Comparison of ENCODE assay signal across 7 mouse cellular contexts in the genomic region with DNA sequence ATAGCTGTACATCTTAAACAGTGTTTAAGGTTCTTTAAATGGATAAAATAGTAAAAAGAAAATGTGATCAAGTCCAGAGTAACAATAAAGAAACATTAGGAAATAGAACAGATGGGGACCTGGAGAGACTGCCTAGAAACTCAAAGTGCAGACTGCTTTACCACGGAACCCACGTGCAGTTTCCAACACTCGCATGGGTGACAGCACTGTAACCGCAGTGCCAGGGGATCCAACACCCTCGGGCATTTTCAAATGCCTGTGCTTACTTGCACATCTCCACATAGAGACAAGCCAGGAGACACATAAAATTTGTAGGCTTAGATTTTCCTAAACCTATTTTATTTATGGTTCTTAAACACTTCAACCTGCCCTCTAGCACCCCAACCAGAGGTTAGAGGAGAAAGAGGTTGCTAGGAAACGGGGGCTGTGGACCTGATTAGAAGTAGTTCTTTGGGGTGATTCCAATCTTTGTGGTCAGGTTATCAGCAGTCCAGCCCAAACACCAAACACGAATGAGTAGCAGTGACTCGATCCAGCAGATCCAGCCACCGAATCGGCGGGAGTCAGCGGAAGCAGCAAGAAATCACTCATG. TPM values are rescaled to one million over a fixed set of nuclear protein-coding genes. Genes with fewer than 3 reads are reported as not detected.
A peak's percentile ranks its signal among the peaks of the same experiment; 100 is the strongest.
DNase-seq lines count a peak whose midpoint lies in the region; ATAC-seq and TF ChIP-seq lines count a peak whose summit lies in the region.

No protein-coding gene starts in this region.

- H3K36me3 ChIP-seq in spleen, adult 2 months (ENCODE audit: control insufficient read depth, insufficient read depth, low read length), result no peaks in the 10 kb centered on the region
- no peaks in the 10 kb centered on the region for H3K36me3 ChIP-seq in forebrain, embryonic 13.5 days (ENCODE audit: poor library complexity, severe bottlenecking)
- no peaks in the 10 kb centered on the region for H3K36me3 ChIP-seq in liver, embryonic 12.5 days

- H3K4me2 ChIP-seq in forebrain, embryonic 13.5 days, result peak overlapping the region; percentile 56
- peak overlapping the region; percentile 53 for H3K4me2 ChIP-seq in liver, embryonic 12.5 days

- H3K27ac ChIP-seq in spleen, adult 2 months (ENCODE audit: insufficient read depth, low read length), result no peak overlapping the region
- H3K27ac ChIP-seq in forebrain, embryonic 13.5 days, result no peak overlapping the region
- H3K27ac ChIP-seq in liver, embryonic 12.5 days, result no peak overlapping the region

- peak overlapping the region; percentile 56 for H3K4me3 ChIP-seq in spleen, adult 2 months (ENCODE audit: extremely low read depth, insufficient read depth, insufficient read length)
- peak overlapping the region; percentile 35 for H3K4me3 ChIP-seq in forebrain, embryonic 13.5 days
- peak overlapping the region; percentile 17 for H3K4me3 ChIP-seq in liver, embryonic 12.5 days

- H3K9ac ChIP-seq in forebrain, embryonic 13.5 days, result 0 out of 2 replicates have a peak overlapping the region, but pooled peaks have one; percentile 54
- no peak overlapping the region for H3K9ac ChIP-seq in liver, embryonic 12.5 days

- WGBS in spleen, adult 2 months, result 27% methylated on average over 12 of the region's 12 CpGs
- WGBS in forebrain, embryonic 13.5 days, result 44% methylated on average over 12 of the region's 12 CpGs
- WGBS in liver, embryonic 12.5 days (ENCODE audit: insufficient replicate concordance), result 23% methylated on average over 12 of the region's 12 CpGs

- no peaks in the 10 kb centered on the region for H3K27me3 ChIP-seq in spleen, adult 2 months (ENCODE audit: control insufficient read depth, insufficient read depth, low read length)
- no peaks in the 10 kb centered on the region for H3K27me3 ChIP-seq in forebrain, embryonic 13.5 days
- no peaks in the 10 kb centered on the region for H3K27me3 ChIP-seq in liver, embryonic 12.5 days (replicated peaks)

- TF ChIP-seq POLR2A in spleen, adult 2 months (IDR thresholded peaks at IDR 0.05; ENCODE audit: low read depth, low read length), result no peak

- DNase-seq in spleen, adult 2 months (ENCODE audit: low read depth in 1 of 2, low spot score in 2 of 2), result no peak
- no peak for DNase-seq in spleen, postnatal 4 days (ENCODE audit: low spot score in 2 of 2)
- DNase-seq in frontal cortex, adult 2 months (ENCODE audit: extremely low spot score in 1 of 2, low spot score in 1 of 2), result no peak
- no peak for DNase-seq in thymus, postnatal 25 days
- no peak for DNase-seq in thymus, adult 18-20 months

- H3K9me3 ChIP-seq in forebrain, embryonic 13.5 days (replicated peaks), result no peaks in the 10 kb centered on the region
- H3K9me3 ChIP-seq in liver, embryonic 12.5 days (replicated peaks), result no peaks in the 10 kb centered on the region

- ATAC-seq in forebrain, embryonic 13.5 days, result no peak
- ATAC-seq in liver, embryonic 12.5 days, result no peak

- TF ChIP-seq CTCF in spleen, adult 2 months (IDR thresholded peaks at IDR 0.05; ENCODE audit: extremely low read depth, insufficient read depth, insufficient read length, insufficient replicate concordance), result no peak

- H3K4me1 ChIP-seq in spleen, adult 2 months (ENCODE audit: control insufficient read depth, insufficient read depth, insufficient read length), result no peaks in the 10 kb centered on the region
- no peaks in the 10 kb centered on the region; the same call in 1 of the 2 replicates for H3K4me1 ChIP-seq in forebrain, embryonic 13.5 days
- 0 out of 2 replicates have a peak, but pooled peaks cover 9% of the 10 kb centered on the region for H3K4me1 ChIP-seq in liver, embryonic 12.5 days

RNA-seq across cellular contexts. Expression of a gene that starts 29.2 kb away (rescaled TPM):
- 22.4 and 29.4 TPM in 2 replicates for polyA plus RNA-seq in spleen, adult 2 months (2012; rRNA removed)
- 14.0 and 14.3 TPM in 2 replicates for polyA plus RNA-seq in forebrain, embryonic 13.5 days (2015; fragmentation: Nextera tagmentation; extraction: Ambion mirVana)
- polyA plus RNA-seq in liver, embryonic 12.5 days (2016; fragmentation: Nextera tagmentation; extraction: Ambion mirVana), result 2.8 and 3.1 TPM in 2 replicates
- polyA plus RNA-seq in frontal cortex, adult 2 months (2012; rRNA removed), result 34.0 and 36.2 TPM in 2 replicates

RNA-seq across cellular contexts. Expression of a gene that starts 39.0 kb away (rescaled TPM):
- 49.5 and 52.2 TPM in 2 replicates for polyA plus RNA-seq in spleen, adult 2 months (2012; rRNA removed)
- polyA plus RNA-seq in forebrain, embryonic 13.5 days (2015; fragmentation: Nextera tagmentation; extraction: Ambion mirVana), result 114 and 132 TPM in 2 replicates
- 150 and 152 TPM in 2 replicates for polyA plus RNA-seq in liver, embryonic 12.5 days (2016; fragmentation: Nextera tagmentation; extraction: Ambion mirVana)
- 90.7 and 99.6 TPM in 2 replicates for polyA plus RNA-seq in frontal cortex, adult 2 months (2012; rRNA removed)

RNA-seq across cellular contexts. Expression of a gene that starts 59.2 kb away (rescaled TPM):
- polyA plus RNA-seq in spleen, adult 2 months (2012; rRNA removed), result 2.4 and 3.5 TPM in 2 replicates
- polyA plus RNA-seq in forebrain, embryonic 13.5 days (2015; fragmentation: Nextera tagmentation; extraction: Ambion mirVana), result 3.3 TPM in 2 replicates
- polyA plus RNA-seq in liver, embryonic 12.5 days (2016; fragmentation: Nextera tagmentation; extraction: Ambion mirVana), result 4.6 and 5.4 TPM in 2 replicates
- polyA plus RNA-seq in frontal cortex, adult 2 months (2012; rRNA removed), result 56.5 and 57.0 TPM in 2 replicates
